Mouse (Mus musculus) urinary bladder, postnatal 0 days (tissue): Measurements from ENCODE around the gene Fmo1. TPM values are rescaled to one million over a fixed set of nuclear protein-coding genes. Genes with fewer than 3 reads are reported as not detected.

Experiments used
- polyA plus RNA-seq: library from polyadenylated mRNA; unstranded; fragments of >200 nt; fragmentation: Nextera tagmentation; extraction: Ambion mirVana; gene quantifications from 2 replicates; pipeline ENCODE4 v1.2.1, GENCODE M21; 2015

The Fmo1 gene
- 19.1 and 24.1 TPM in 2 replicates for polyA plus RNA-seq

GRCm38 (mm10) chr1:162866280-162866681 lies at the start of gene Fmo1:
Gene Fmo1, minus strand, starts transcription at chr1:162866610.

GRCm38 (mm10) chr1:162897838-162898811 lies 31.7 kb upstream of the Fmo1 start, which contains the start of gene Fmo2:
Gene Fmo2, minus strand, starts transcription at chr1:162898726.

GRCm38 (mm10) chr1:162813836-162814156 lies 52.6 kb downstream of the Fmo1 start, which contains the start of gene Fmo4:
Gene Fmo4, minus strand, starts transcription at chr1:162813972.

Other genes starting within 250 kb of the Fmo1 start
- gene Myoc, start 227.5 kb downstream of the Fmo1 start, polyA plus RNA-seq = 0.26 and 0.29 TPM in 2 replicates
- gene Myocos, start 208.4 kb downstream of the Fmo1 start, polyA plus RNA-seq = not detected in 2 replicates
- 63.8 and 74.3 TPM in 2 replicates for gene Prrc2c, start 126.1 kb downstream of the Fmo1 start, polyA plus RNA-seq
- gene Fmo4, start 52.6 kb downstream of the Fmo1 start, polyA plus RNA-seq = 0.33 and 0.45 TPM in 2 replicates
- gene Fmo2, start 32.1 kb upstream of the Fmo1 start, polyA plus RNA-seq = 22.6 and 24.5 TPM in 2 replicates
- 0.12 TPM in 1 of 2 replicates, not detected in the other for gene Fmo6, start 70.9 kb upstream of the Fmo1 start, polyA plus RNA-seq
- gene Fmo3, start 117.9 kb upstream of the Fmo1 start, polyA plus RNA-seq = 0.07 TPM in 2 replicates
- gene Mroh9, start 219.1 kb upstream of the Fmo1 start, polyA plus RNA-seq = not detected in 2 replicates